Mouse (Mus musculus) erythroblast, embryonic 14.5 days (primary cell): Measurements from ENCODE around the gene Gm45711. TPM values are rescaled to one million over a fixed set of nuclear protein-coding genes. Genes with fewer than 3 reads are reported as not detected.
"Not testable (repeated sequence)": the region's sequence is repeated elsewhere in the genome, so short reads cannot be mapped to it uniquely, and the experiment has no call there.

Source experiments
- H3K27me3 ChIP-seq: 2 replicates; pipeline ENCODE4 v1.6.1; 2012; ENCODE audit warnings: inconsistent platforms; ENCODE audit not compliant: control insufficient read depth
- H3K36me3 ChIP-seq: 2 replicates; pipeline ENCODE4 v1.6.1; 2012; ENCODE audit warnings: mild to moderate bottlenecking, inconsistent platforms; ENCODE audit not compliant: control insufficient read depth
- H3K4me1 ChIP-seq: 2 replicates; pipeline ENCODE4 v1.6.1; 2012; ENCODE audit warnings: inconsistent platforms; ENCODE audit not compliant: control insufficient read depth
- H3K4me3 ChIP-seq: replicated peaks from 2 replicates; pipeline ENCODE3; 2012; ENCODE audit warnings: moderate library complexity, mild to moderate bottlenecking, inconsistent platforms
- H3K9me3 ChIP-seq: 2 replicates; pipeline ENCODE4 v1.6.1; 2012; ENCODE audit warnings: low read length, inconsistent platforms, mixed read lengths; ENCODE audit not compliant: control insufficient read depth
- GATA1 ChIP-seq: IDR thresholded peaks from 2 replicates; pipeline ENCODE4 v1.6.1; 2012; ENCODE audit warnings: low read length, inconsistent platforms, mixed read lengths
- TAL1 ChIP-seq: IDR thresholded peaks from 3 replicates; pipeline ENCODE4 v1.6.1; 2012; ENCODE audit warnings: low read length, inconsistent platforms, mixed read lengths
- polyA plus RNA-seq: library from polyadenylated mRNA; stranded (reverse); fragments of >175 nt; gene quantifications from 2 replicates; pipeline ENCODE4 v1.2.3, GENCODE M21; 2012

Gm45711 gene
- polyA plus RNA-seq, 1 experiment: not detected

DNA sequence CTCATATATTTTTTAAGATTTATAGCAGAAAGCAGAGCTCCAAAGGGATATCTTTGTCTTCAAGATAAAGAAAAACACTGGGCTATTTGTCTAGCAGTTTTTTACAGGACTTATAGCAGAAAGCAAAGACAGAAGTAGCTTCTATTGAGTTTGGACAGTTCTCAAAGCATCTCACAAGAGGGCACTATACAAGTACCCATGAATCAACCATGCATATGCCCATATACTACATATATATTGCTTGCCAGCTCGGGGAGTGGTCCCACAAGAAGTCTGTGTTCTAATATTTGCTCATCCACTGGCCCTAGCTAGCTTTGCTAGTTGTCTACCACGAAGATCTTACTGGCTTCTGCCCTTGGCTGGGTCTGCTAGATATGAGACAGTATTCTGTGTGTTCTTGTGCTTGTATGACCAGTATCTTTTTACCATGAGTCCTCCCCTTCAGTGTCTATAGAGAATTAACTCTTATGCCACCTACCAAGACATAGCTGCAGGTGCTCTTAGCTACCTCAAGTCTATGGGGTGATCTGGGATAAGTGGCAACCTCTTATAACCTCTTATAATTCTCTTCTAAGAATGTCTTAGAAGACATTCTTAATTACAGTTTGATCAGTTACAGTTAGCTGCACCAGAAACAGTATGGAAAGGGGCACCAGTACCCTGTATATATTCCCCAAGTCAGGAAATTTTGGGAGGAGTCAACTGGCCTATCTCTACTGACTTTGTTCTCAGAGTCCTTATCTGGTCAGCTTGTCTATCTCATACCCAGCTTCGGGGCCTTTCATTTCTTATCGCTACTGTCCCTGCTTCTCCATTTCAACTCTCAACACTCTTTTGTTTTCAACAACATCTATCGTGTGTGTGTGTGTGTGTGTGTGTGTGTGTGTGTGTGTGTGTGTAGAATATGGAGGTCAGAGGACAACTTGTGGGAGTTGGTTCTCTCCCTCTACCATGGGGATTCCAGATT is 23.1 kb upstream of the Gm45711 start:
- Histone ChIP-seq H3K9me3 (no peaks in the 10 kb centered on the region), H3K36me3 (no peaks in the 10 kb centered on the region), H3K4me1 (peaks cover 18% of the 10 kb centered on the region), H3K4me3 (no peak overlapping the region), H3K27me3 (no peaks in the 10 kb centered on the region)
- TF ChIP-seq GATA1 (no peak), TAL1 (no peak)

DNA sequence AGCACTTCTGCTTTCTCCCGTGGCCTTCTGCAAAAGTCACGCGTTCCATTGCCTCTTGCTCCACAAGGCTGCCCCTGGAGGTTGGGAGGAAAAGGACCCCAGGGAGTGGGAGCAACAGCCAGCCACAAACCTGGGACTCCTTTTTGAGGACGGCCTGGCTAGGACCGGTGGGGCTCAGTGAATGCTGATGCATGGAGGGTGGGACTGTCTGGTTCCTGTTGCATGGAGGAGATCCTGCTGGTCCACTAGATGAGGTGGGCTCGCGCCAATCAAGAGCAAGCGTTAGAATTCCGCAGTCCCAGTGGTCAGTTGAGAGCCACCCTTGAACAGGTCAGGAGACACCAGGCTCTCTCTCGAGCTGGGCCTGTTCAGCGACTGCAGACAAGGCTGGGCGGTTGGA is 12.0 kb upstream of the Gm45711 start, which contains the start of gene Cmtm2b:
Gene Cmtm2b, plus strand, starts transcription at position 301 of the 400 bp plus-strand sequence.
- not testable (repeated sequence) for H3K4me3 ChIP-seq, H3K36me3 ChIP-seq, H3K27me3 ChIP-seq, H3K9me3 ChIP-seq, H3K4me1 ChIP-seq

DNA sequence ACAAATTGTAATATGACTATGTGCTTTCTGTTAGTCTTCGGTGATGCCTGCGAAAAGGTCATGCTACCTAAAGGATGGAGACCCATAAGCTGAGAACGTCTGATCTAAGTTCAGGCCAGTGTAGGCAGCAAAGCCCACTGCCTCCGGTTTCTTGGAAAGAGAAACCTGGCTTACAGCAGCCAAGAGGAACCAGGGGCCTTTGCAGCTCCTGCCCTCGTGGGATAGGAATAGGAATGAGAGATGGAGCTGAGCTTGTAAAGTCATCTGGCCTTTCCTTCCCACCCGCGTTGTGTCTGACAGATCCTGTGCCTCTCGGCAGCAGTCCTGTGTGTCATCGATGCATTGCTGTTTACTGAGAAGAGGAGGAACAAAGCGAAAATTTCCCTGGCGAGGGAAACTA is 11.4 kb upstream of the Gm45711 start, which contains the start of gene Gm11020:
Gene Gm11020, plus strand, starts transcription at position 301 of the 400 bp plus-strand sequence.
- not testable (repeated sequence) for H3K4me3 ChIP-seq, H3K4me1 ChIP-seq, H3K27me3 ChIP-seq, H3K9me3 ChIP-seq, H3K36me3 ChIP-seq

GRCm38 (mm10) chr8:104313311-104313710 is 3.4 kb upstream of the Gm45711 start:
- Histone ChIP-seq H3K9me3 (no peaks in the 10 kb centered on the region), H3K36me3 (no peaks in the 10 kb centered on the region), H3K27me3 (no peaks in the 10 kb centered on the region), H3K4me3 (no peak overlapping the region), H3K4me1 (peaks cover 4% of the 10 kb centered on the region)
- TF ChIP-seq TAL1: no peak
- no peak for TF ChIP-seq GATA1

- not testable (repeated sequence) for H3K27me3 ChIP-seq, H3K4me3 ChIP-seq, H3K9me3 ChIP-seq, H3K36me3 ChIP-seq, H3K4me1 ChIP-seq
Observed at GRCm38 (mm10) chr8:104312023-104312422, 2.1 kb upstream of the Gm45711 start.

GRCm38 (mm10) chr8:104308341-104308740 is 1.5 kb downstream of the Gm45711 start:
- H3K4me1 ChIP-seq, H3K36me3 ChIP-seq, H3K27me3 ChIP-seq, H3K9me3 ChIP-seq, H3K4me3 ChIP-seq: not testable (repeated sequence)

GRCm38 (mm10) chr8:104304962-104305361 is 4.9 kb downstream of the Gm45711 start:
- H3K9me3 ChIP-seq: no peaks in the 10 kb centered on the region
- TF ChIP-seq GATA1 (no peak), TAL1 (no peak)
- H3K4me3 ChIP-seq: no peak overlapping the region
- peaks cover 4% of the 10 kb centered on the region for H3K4me1 ChIP-seq
- no peaks in the 10 kb centered on the region for H3K36me3 ChIP-seq
- no peaks in the 10 kb centered on the region for H3K27me3 ChIP-seq

DNA sequence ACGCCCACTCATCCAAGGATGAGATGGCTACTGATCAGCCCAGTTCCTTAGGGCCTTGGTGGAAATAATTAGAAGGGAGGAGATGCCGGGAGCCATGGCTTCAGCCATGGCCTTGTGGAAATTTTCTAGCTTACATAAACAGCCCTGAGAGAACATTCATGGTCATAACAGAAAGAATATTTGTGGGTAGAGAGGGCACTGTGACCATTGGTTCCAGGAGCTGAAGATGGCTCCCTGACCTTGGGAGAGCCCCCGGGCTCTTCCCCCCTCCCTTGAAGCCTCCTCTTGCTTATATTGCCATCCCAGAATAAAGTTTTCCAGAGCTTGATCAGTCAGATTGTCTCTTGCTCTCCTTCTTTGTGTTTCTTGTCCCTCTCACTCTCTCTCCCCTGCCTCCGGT is 7.3 kb downstream of the Gm45711 start:
- not testable (repeated sequence) for H3K4me1 ChIP-seq, H3K4me3 ChIP-seq, H3K9me3 ChIP-seq, H3K36me3 ChIP-seq, H3K27me3 ChIP-seq

- H3K36me3 ChIP-seq, H3K4me1 ChIP-seq, H3K4me3 ChIP-seq, H3K27me3 ChIP-seq, H3K9me3 ChIP-seq: not testable (repeated sequence)
Observed at GRCm38 (mm10) chr8:104301577-104301976, 8.3 kb downstream of the Gm45711 start.

DNA sequence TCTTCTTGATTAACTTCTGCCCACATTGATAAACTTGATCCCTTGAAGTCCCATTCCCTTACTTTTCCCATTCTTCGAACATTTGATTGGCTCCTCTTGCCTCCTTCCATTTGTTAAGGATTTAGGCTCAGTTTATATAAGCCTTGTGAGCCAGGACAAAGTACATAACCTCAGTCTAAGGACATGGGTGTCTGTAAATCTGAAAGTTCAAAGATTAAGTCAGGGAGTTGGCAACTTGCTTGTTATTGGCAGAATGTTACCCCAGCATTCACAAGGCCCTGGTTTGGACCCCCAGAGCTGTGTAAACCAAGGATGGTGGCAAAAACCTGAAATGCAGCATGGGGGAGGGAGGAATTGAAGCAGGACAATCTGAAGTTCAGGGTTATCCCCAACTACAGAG is 15.5 kb downstream of the Gm45711 start:
- H3K36me3 ChIP-seq: no peaks in the 10 kb centered on the region
- no peaks in the 10 kb centered on the region for H3K27me3 ChIP-seq
- no peak for TF ChIP-seq GATA1
- TF ChIP-seq TAL1: no peak
- H3K4me3 ChIP-seq: no peak overlapping the region
- H3K9me3 ChIP-seq: no peaks in the 10 kb centered on the region
- no peaks in the 10 kb centered on the region; the same call in 1 of the 2 replicates for H3K4me1 ChIP-seq

- H3K36me3 ChIP-seq, H3K27me3 ChIP-seq, H3K4me1 ChIP-seq, H3K4me3 ChIP-seq, H3K9me3 ChIP-seq: not testable (repeated sequence)
Observed at GRCm38 (mm10) chr8:104293081-104293480, 16.8 kb downstream of the Gm45711 start, which contains the start of gene Cmtm2a. Gene Cmtm2a, minus strand, starts transcription at chr8:104293181.
